Mouse (Mus musculus) urinary bladder, adult 2 months (tissue): ENCODE results near the gene Cfap77. TPM values are rescaled to one million over a fixed set of nuclear protein-coding genes. Genes with fewer than 3 reads are reported as not detected.
A peak's percentile ranks its signal among the peaks of the same experiment; 100 is the strongest.
"Not testable (repeated sequence)": the region's sequence is repeated elsewhere in the genome, so short reads cannot be mapped to it uniquely, and the experiment has no call there.

Source experiments
- DNase-seq: peaks from one replicate; pipeline ENCODE4 v3.0.0; 2022; ENCODE audit warnings: low spot score
- polyA plus RNA-seq: library from polyadenylated mRNA; depleted of rRNA; stranded (reverse); fragments of >200 nt; gene quantifications from 2 replicates; pipeline ENCODE4 v1.2.3, GENCODE M21; 2012; rRNA removed

Gene Cfap77
- 0.06 and 0.16 TPM in 2 replicates for polyA plus RNA-seq

DNA sequence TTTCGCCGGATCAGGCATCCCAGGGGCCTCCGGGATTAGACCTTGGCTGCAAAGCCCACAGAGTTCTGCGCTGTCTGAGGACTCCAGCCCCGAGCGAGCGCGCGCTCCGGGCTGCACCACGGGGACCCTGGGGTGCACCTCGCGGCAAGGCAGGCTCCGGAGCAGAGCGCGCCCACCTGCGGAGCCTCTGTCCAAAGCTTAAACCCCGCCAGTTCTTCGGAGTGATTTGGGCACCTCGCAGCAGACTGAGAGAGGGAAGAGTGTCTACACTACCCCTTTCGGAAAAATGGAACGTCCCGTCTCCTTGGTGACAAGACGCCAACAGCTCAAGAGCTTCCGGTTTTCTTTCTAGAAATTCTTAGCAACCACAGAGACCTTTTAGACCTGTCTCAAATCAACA lies at the start of gene Cfap77:
TSS of gene Cfap77 (minus strand) at position 76 of the 400 bp plus-strand sequence.
- peak; percentile 28 for DNase-seq

DNA sequence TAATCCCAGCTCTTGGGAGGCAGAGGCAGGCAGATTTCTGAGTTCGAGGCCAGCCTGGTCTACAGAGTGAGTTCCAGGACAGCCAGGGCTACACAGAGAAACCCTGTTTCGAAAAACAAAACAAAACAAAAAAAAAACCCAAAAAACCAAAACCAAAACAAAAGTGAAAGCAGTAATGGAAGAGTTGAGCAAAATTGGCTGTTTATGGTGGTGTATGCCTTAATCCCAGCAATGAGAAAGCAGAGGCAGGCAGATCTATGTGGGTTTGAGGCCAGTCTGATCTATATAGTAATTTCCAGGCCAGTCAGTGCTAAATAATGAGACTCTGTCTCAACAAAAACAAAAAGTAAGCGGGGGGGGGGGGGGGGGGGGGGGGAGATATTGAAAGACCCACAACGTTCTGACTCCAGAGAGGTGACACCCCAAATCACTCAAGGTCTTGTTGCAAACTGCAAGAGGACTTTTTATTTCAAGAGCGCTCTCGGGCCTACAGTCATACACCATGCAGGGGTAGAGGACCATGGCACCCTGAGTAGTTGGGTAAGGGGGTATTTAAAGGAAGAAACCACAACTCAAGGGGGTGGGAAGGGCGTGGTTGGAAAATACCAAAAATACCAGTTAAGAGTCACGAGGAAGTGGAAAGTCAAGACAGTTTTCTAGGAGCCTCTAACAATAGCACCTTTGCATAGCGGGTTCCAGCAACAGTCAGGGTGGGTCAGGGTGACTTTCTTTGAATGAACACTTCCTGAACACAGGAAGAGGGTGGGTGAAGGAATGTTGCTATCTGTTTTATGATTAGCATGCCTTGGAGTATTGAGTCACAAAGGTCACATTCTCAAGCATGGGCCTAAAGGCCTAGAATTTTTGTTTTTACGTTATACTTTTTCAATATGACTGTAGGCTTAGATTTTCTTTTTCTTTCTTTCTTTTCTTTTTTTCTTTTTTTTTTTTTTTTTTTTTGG lies 47.8 kb upstream of the Cfap77 start:
- DNase-seq = not testable (repeated sequence)

DNA sequence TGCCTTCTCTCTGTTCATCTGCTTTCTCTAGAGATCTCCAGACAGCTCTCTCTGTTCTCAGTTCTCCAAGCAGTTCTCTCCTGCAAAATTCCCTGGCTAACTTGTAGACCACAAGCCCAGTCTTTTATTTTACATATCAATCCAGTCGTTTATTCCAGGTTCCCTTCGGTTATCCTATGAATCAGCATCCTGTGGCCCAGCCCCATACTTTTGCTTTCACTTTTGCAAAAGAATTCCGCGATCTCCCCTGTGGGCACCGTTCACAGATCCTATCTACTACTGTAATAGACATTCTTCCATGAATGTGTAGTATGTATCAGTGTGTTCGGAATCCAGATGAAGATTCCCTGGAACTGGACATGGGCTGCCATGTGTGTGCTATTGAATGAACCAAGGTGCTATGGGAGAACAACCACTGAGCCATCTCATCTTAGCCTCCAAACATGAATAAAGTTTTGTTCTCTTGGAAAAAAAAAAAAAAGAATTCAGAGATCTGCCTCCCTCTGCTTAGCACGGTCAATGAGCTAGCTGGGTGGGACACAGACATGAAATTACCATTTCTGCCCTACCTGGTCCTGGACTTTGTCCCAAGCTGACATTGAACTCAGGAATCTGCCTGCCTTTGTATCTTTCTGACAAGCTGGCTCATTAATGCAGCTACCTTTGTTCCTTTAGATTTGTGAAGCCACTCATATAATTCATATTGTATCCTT lies 46.1 kb upstream of the Cfap77 start:
- no peak for DNase-seq

DNA sequence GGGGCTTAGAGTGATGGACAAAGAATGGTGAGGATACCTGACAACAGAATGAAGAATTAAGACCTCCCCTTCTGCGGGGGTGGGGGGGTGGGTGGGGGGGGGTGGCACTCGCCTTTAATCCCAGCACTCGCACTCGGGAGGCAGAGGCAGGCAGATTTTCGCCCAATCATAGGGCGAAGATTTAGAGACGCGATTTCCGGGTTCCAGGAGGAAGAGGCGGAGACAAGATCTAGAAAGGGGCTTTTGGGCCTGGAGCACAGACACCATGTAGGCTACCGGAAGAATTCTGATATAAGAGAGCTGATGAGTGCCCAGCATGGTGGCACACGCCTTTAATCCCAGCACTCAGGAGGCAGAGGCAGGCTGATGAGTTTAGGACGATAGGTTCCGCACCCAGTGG lies 44.8 kb upstream of the Cfap77 start:
- DNase-seq = no peak

DNA sequence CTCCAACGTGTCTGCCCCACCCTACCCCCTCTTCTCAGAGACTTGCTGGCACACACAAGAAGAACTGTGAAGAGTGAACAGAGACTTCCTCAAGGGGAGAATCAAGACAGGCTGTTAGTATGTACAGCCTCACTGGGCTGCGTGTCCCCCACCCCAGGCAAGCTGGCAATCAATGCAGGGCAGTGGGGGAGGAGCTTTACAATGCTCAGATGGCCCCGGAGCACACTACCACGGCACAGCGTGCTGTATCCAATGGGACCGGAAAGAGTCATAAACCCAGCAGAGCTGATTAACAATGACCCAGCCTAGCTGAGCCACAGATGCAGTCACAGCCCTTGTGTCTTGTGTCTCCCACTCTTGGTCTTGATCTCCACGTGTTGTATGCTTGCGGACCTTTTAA lies 43.9 kb upstream of the Cfap77 start:
- no peak for DNase-seq

DNA sequence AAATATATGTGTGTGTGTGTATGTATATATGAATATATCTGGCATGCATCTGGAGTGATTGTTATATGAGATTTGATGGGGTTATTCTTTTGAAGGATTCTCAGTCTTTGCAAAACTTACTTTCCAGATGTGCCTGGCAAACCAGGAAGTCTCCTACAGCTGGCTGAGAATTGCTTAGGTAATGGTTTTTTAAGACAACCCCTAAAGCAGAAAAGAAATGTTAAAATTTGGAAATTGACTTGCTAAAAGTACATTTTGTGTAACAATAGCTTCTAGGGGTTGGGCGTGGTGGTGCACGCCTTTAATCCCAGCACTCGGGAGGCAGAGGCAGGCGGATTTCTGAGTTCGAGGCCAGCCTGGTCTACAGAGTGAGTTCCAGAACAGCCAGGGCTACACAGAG lies 43.1 kb upstream of the Cfap77 start:
- DNase-seq = not testable (repeated sequence)

DNA sequence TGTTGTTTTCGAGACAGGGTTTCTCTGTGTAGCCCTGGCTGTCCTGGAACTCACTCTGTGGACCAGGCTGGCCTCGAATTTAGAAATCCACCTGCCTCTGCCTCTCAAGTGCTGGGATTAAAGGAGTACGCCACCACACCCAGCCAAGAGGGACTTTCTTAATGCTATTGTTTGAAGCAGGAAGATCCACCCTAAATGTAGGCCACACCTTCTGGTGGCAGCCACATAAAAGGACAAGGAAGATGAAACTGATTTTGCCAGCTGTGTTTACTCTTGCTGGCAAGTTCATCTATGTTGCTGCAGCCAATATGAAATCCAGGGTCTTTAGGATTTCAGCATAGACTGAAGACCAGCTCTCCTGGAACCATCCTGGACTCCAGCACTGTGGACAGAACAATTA lies 42.6 kb upstream of the Cfap77 start:
- DNase-seq = no peak

DNA sequence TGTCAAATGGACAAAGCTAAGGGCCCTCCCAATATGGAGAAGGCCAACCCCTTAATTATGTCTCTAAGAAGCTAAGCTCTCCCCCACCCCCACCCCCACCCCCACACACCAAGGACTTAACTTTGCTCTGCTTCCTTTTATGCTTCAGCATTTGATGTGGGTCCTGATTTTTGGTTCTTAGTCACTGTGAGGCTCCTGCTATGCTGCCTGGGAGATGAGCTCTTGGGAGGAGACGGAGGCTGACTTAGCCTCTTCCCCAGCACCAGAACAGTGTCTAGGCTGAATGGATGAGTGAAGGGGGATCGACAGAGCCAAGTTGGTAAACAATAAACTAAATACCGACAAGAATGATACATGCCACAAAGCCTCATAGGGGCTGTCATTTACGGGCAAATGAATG lies 41.9 kb upstream of the Cfap77 start:
- no peak for DNase-seq

DNA sequence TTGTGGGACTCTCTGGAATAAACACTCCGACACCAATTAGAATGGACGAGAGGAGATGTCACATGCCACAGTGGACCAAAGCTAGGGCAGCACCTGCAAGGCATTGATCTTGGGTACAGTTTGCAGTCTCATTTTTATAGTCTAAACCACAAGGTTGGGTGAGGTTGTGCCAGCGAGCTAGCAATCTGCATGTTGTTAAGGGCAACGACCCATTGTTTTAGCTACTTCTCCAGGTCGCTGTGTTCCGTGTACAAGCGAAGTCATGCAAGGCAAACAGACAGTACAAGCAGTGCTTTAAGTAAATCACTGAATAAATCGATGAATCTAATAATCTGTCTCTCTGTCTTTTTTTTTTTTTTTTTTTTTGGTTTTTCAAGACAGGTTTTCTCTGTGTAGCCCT lies 40.8 kb upstream of the Cfap77 start:
- no peak for DNase-seq

DNA sequence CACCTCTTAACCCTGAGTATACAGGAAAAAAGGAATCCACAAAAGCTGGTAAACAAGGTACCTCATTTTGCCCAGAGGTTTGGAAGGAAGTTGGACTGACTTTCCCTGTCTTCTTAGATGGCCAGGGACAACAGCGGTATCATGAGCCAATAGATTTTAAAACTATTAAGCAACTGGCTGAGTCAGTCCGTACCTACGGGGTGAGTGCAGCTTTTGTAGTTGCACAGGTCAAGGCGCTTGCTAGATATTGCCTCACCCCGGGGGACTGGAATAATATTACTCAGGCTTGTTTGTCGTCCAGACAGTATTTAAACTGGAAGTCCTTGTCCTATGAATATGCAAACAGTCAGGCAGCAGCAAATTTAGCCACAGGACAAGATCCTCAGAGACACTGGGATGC lies 34.4 kb upstream of the Cfap77 start:
- DNase-seq = not testable (repeated sequence)

DNA sequence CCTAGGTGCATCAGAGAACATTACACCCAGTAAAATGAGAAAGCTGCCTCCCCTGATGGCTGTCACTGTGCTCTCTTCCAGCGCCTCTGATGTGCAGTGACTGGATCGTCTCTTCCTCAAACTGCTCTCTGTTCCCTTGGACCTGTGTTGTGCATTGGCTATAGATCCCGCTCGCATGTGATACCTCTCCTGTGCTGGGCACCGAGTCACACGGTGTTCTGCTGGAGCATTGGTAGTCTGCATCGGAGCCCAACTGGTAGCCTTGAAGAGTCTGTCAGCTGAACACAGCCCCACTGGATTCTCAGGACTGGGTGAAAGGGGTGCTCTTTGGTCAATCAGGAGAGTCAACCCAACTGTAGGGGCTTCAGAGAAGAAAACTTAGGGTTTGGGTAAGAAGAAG lies 31.2 kb upstream of the Cfap77 start:
- no peak for DNase-seq

DNA sequence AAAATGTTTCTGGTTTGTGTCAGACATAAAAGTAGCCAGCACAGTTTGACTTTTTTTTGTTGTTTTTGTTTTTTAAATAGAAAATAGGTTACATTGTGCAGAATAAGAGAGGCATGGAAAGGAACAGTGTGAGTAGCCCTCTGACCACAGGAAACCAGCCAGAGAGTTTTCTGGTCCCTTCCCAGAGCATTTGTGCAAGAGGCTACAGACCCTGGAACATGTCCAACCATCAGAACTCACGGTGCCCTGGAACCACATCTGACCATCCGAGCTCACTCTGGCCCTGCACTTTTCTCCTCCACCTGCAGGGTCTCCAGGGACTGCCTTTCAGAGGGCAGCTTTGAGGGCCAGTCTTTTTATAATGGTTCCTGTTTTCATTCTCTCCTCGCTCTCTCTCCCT lies 27.1 kb upstream of the Cfap77 start:
- DNase-seq = no peak

DNA sequence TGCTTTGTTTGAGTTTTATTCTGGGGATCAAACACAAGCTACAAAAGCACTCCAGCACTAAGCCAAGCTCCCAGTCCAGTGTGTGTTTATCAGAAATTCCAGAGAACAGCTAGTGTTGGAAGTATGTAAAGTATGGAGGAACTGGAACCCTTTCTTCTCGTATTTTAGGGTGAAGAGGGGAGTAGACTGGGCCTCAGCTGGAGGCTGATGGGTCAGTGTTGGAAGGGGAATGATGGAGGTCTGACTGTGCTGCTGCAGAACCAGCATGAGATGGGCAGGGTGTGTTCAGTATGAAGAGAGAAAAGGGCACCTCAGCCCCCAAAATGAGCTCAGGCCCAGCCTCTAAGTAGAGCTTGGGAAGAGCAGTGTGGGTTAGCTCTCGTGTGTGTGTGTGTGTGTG lies 21.4 kb upstream of the Cfap77 start:
- DNase-seq = no peak

DNA sequence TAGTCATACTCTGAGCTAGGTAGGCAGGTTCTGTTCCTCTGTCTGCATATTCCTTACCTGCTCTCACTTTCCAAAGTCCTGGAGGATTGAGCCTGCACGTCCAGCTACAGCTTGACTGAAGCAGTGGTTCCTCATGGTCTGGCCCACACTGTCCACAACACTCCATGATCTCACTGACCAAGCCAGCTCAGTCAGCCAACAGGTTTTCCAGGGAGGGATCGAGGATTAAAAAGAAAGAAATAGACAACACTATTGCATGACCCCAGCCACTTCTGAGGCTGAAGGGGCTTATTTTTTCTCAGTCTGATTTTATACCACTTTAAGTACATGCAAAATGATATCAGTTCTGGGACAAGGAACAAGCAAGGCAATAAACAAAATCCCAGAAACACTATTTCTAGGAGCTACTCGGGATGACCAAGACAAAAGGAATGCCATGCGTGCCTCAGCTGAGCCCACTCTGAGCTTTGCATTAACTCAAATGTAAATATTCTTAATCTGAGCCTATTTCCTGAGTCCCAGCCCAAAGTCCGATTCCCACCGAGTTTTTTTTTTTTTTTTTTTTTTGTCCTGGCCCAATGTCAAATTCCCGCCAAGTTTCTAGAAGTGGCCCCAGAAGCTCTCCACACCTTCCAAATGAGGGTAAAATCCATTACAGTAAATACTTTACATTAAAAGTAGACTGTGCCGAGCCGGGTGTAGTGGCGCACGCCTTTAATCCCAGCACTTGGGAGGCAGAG lies 20.6 kb upstream of the Cfap77 start:
- DNase-seq = no peak

DNA sequence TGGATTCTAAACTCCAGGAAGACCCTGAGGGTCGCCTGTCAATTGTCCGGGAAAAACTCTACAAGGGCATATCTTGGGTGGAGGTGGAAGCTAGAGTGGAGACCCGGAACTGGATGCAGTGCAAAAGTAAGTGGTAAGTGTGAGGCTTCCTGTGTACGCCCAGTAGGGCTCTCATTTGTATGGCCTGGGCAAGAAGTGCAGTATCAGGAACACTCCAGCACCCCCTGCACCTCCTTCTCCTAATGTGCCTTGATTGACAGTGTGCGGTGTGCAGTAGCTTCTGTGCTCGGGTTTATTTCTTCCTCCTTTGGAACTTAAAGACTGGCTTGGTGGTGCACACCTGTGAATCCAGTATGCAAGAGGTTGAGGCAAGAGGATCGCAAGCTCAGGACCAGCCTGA lies 19.8 kb upstream of the Cfap77 start:
- no peak for DNase-seq

DNA sequence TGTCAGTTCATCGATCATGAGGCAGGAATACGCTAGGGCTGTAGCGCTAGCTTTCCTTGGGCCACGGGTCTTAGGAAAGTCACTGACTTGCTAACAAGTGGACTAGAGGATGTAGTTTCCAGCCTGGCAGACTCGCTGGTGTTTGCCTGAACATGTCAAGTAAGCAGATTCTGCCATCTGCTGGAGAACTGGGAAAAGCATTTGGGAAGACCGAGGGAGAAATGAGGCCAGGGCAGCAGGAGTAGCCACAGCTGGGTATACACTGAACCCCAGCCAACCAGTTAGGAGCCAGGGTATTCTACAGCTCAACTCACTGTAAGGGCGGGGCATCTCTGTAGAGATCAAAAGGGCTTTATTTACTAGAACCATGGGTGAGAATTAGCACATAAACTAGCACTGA lies 11.5 kb upstream of the Cfap77 start:
- DNase-seq = no peak

DNA sequence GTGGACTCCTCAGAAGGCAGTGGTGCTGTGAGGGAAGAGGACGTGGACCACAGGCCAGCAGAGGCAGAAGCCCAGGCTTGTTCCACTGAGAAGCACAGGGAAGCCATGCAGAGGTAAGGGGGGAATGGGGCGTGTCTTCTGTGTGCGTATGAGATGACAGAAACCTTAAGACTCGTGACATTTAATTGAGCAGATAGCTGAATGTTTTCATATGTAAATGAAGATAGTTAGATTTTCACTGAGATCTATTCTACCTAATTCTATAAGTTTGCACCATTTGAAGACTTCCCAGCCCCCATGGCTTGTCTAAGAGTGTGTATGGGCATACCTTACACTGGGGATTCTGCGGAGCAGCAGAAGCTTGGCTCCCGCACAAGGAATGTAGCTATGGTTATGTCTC lies 10.9 kb upstream of the Cfap77 start:
- no peak for DNase-seq

DNA sequence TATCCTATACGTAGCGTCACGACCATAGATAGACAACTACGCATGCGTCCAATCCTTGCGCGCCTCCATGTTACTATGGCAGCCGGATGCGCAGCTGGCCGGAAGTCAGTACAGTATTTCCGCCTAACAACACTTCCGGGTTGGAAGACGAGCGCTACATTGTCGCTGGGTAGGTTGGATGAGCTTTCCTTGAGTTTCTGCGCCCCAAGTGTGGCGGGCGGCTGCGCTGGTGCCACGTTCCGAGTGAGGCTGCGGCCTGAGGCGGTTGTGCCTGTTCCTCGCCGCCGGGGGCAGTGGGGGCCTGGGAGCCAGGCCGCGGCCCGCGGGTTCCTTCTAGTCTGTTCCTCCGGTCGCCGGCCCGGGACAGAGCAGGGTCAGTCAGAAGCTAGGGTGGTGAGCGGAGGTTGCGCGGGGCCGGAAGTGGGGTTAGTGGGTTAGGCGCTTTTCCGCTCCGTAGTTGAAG lies 5.3 kb upstream of the Cfap77 start, which contains the start of gene Ttf1:
TSS of gene Ttf1 (plus strand) at position 128 of the 463 bp plus-strand sequence.
- peak; percentile 64 for DNase-seq

DNA sequence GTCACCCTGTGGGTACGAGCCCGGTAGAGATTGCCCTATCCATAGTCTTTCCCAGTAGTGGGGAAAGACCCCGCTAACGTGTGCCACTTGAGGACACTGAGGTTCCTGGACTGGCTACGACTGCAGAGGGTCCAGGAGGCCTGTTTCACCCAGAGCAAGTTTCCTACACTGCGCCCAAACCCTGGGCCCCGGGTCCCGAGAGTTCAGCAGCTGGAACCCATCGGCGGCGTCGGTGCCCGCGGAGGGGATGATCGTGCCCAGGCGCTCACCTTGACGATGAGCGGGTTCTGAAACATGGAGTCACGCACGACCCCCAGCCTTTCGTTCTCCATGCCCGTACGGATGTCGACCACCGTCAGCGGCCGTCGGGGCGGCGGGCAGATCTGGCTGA lies 326 bp downstream of the Cfap77 start:
- no peak for DNase-seq

DNA sequence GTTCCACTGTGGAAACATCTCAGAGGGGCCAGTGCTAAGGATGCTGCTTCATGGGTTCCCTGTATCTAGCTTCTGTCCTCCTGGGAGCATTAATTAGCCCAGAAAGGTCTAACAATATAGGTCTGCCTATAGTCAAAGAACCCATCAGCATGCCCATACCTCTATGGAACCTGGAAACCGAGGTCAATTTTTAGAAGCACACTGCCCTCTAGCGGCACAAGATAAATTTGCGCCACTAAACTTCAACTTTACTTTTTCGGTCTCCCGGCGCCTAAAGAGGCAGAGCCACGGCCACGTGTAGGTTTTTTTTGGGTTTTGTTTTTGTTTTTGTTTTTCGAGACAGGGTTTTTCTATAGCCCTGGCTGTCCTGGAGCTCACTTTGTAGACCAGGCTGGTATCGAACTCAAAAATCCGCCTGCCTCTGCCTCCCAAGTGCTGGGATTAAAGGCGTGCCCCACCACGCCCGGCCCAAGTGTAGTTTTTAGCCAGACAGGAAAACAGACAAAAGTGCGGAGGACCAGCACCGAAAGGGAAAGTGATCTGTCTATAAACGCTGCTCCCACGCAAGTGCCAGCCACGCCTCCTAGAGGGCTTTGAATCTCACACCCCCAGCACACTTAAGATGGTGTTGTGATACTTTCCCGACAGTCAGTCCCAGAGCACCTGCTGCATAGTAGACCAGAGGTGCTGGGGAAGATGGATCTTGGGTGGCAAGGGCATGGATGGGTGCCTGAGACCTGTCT lies 893 bp downstream of the Cfap77 start:
- no peak for DNase-seq

DNA sequence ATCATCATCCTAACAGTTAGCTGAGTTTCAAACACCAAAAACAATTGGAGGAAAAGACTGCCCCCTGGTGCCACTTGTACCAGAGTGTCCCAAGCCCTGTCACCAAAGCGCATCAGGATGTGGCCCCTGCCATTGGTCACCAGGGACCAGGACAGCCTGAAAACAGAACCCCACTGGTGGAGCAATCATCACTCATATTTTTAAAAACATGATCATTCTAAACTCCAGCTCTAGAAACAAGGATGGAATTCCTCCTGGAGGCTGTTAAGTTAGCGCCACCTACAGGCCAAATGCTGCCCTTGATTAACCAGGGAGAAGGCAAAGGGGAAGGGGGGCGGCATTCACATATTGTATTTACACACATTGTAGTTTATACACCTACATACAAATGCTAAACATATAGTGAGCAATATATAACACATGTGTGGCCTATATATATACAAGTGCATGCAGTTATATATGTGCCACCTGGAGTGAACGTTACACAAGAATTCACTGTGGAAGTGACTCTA lies 1.9 kb downstream of the Cfap77 start:
- DNase-seq = no peak
